In genomic region chr19:15923426-15923825, GRCm38 (mm10) we compare ENCODE assay signal across 8 mouse cellular contexts. TPM values are rescaled to one million over a fixed set of nuclear protein-coding genes. Genes with fewer than 3 reads are reported as not detected.
DNase-seq lines count a peak whose midpoint lies in the region; ATAC-seq and TF ChIP-seq lines count a peak whose summit lies in the region.

No protein-coding gene starts in this region.

- peak overlapping the region; percentile 81 for H3K4me2 ChIP-seq in forebrain, embryonic 15.5 days (replicated peaks)
- peak overlapping the region; percentile 95 for H3K4me2 ChIP-seq in hindbrain, postnatal 0 days (ENCODE audit: low read depth, low read length)
- peak overlapping the region; percentile 95 for H3K4me2 ChIP-seq in liver, embryonic 12.5 days

- H3K36me3 ChIP-seq in forebrain, embryonic 15.5 days = no peaks in the 10 kb centered on the region
- 0 out of 2 replicates have a peak, but pooled peaks cover under 1% of the 10 kb centered on the region for H3K36me3 ChIP-seq in hindbrain, postnatal 0 days (ENCODE audit: insufficient read depth, low read length)
- peaks cover 33% of the 10 kb centered on the region for H3K36me3 ChIP-seq in liver, embryonic 12.5 days

- peaks cover 19% of the 10 kb centered on the region for H3K4me1 ChIP-seq in forebrain, embryonic 15.5 days
- peaks cover 4% of the 10 kb centered on the region for H3K4me1 ChIP-seq in hindbrain, postnatal 0 days (ENCODE audit: insufficient read depth, low read length)
- H3K4me1 ChIP-seq in liver, embryonic 12.5 days = peaks cover 36% of the 10 kb centered on the region

- no peak for ATAC-seq in forebrain, embryonic 15.5 days (replicated peaks)
- no peak for ATAC-seq in hindbrain, postnatal 0 days
- no peak for ATAC-seq in liver, embryonic 12.5 days

- no peaks in the 10 kb centered on the region for H3K27me3 ChIP-seq in forebrain, embryonic 15.5 days
- H3K27me3 ChIP-seq in hindbrain, postnatal 0 days (ENCODE audit: insufficient read depth, low read length) = no peaks in the 10 kb centered on the region
- H3K27me3 ChIP-seq in liver, embryonic 12.5 days (replicated peaks) = no peaks in the 10 kb centered on the region

- WGBS in forebrain, embryonic 15.5 days = 20% methylated on average over 9 of the region's 9 CpGs
- WGBS in hindbrain, postnatal 0 days = 31% methylated on average over 9 of the region's 9 CpGs
- 9% methylated on average over 9 of the region's 9 CpGs for WGBS in liver, embryonic 12.5 days (ENCODE audit: insufficient replicate concordance)

- DNase-seq in kidney, adult 18-20 months = peak; percentile 29
- DNase-seq in kidney, adult 9 months = no peak
- DNase-seq in adrenal gland, postnatal 14 days = peak; percentile 74
- DNase-seq in hindbrain, postnatal 0 days (ENCODE audit: low spot score) = peak; percentile 21
- DNase-seq in monocyte, adult 2 months (ENCODE audit: low read depth in 1 of 2, low spot score in 2 of 2) = peak; percentile 12 to 24
- DNase-seq in ovary, postnatal 36 days (ENCODE audit: low spot score) = no peak

- H3K4me3 ChIP-seq in forebrain, embryonic 15.5 days = peak overlapping the region; percentile 62
- H3K4me3 ChIP-seq in hindbrain, postnatal 0 days (ENCODE audit: low read length) = peak overlapping the region; percentile 68
- H3K4me3 ChIP-seq in liver, embryonic 12.5 days = peak overlapping the region; percentile 75

- no peak overlapping the region; the same call in 1 of the 2 replicates for H3K27ac ChIP-seq in forebrain, embryonic 15.5 days (replicated peaks)
- peak overlapping the region; percentile 76; the same call in 1 of the 2 replicates for H3K27ac ChIP-seq in hindbrain, postnatal 0 days
- peak overlapping the region; percentile 91 for H3K27ac ChIP-seq in liver, embryonic 12.5 days

- H3K9me3 ChIP-seq in forebrain, embryonic 15.5 days = no peaks in the 10 kb centered on the region
- no peaks in the 10 kb centered on the region for H3K9me3 ChIP-seq in hindbrain, postnatal 0 days (ENCODE audit: low read length)
- H3K9me3 ChIP-seq in liver, embryonic 12.5 days (replicated peaks) = no peaks in the 10 kb centered on the region

- 0 out of 2 replicates have a peak overlapping the region, but pooled peaks have one; percentile 55 for H3K9ac ChIP-seq in forebrain, embryonic 15.5 days (replicated peaks)
- H3K9ac ChIP-seq in hindbrain, postnatal 0 days (replicated peaks; ENCODE audit: low read length) = peak overlapping the region; percentile 50; the same call in 1 of the 2 replicates
- H3K9ac ChIP-seq in liver, embryonic 12.5 days = peak overlapping the region; percentile 81

- 0 out of 2 replicates have a peak, but pooled peaks have one; percentile 1 for TF ChIP-seq CTCF in hindbrain, postnatal 0 days (IDR thresholded peaks at IDR 0.05; ENCODE audit: low read depth)

RNA-seq across cellular contexts. Expression of gene Psat1, which starts 23.7 kb away (rescaled TPM):
- 129 and 165 TPM in 2 replicates for total RNA-seq in adrenal gland, postnatal 14 days (2021)
- 110 and 114 TPM in 2 replicates for polyA plus RNA-seq in forebrain, embryonic 15.5 days (2015; fragmentation: Nextera tagmentation; extraction: Ambion mirVana)
- 84.8 and 96.6 TPM in 2 replicates for total RNA-seq in hindbrain, postnatal 0 days (2014; rRNA removed)
- polyA plus RNA-seq in hindbrain, postnatal 0 days (2015; fragmentation: Nextera tagmentation; extraction: Ambion mirVana) = 79.8 and 92.3 TPM in 2 replicates
- polyA plus RNA-seq in liver, embryonic 12.5 days (2016; fragmentation: Nextera tagmentation; extraction: Ambion mirVana) = 181 and 191 TPM in 2 replicates

Comparison
In these comparisons a context has a peak if more than half of its experiments do, and no peak if none do; other contexts are left out.
1. DNase-seq: peak in kidney, adult 18-20 months (single experiment), adrenal gland, postnatal 14 days (single experiment), hindbrain, postnatal 0 days (single experiment) and monocyte, adult 2 months (2 of 2); none in kidney, adult 9 months (single experiment) and ovary, postnatal 36 days (single experiment).
2. Peak in every context shown above with its lines, with median percentiles within 50 percentile points of each other: H3K4me2 ChIP-seq, H3K4me3 ChIP-seq and H3K9ac ChIP-seq.